Comparison of ENCODE assay signal across 18 mouse cellular contexts in the genomic region with DNA sequence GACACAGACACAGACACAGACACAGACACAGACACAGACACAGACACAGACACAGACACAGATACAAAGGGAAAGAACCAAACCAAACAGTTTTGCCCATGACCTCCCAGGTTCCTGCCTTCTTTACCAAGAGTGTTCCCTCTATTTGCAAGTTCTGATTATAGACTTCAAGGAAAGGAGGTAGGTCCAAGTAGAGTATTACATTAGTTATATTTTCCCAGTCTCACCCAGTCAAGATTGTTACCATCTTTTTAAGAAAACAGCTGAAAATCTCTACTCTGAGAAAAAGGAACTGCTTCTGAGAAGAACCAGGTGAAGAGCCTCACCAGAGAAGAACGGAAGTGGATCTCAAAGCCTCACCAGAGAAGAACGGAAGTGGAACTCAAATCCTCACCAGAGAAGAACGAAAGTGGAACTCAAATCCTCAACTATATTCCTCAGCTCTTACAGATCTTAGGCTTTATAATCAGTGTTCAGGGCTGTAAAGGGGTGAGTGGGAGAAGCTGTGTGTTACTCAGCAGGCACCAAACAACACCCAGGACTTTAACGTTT.
A peak's percentile ranks its signal among the peaks of the same experiment; 100 is the strongest.
DNase-seq lines count a peak whose midpoint lies in the region; ATAC-seq lines count a peak whose summit lies in the region.
"Had no signal": no experiment of that assay in that cellular context is flagged by ENCODE, and none has a peak within 500 bp of the region (broad histone marks: within the 10 kb centered on the region; RNA-seq: fewer than 3 reads in every experiment).

No protein-coding gene starts in this region.

- H3K36me3 ChIP-seq in kidney, embryonic 14.5 days (ENCODE audit: control insufficient read depth, insufficient read depth, low read length): no peaks in the 10 kb centered on the region
- no peaks in the 10 kb centered on the region for H3K36me3 ChIP-seq in midbrain, embryonic 15.5 days (replicated peaks)
- H3K36me3 ChIP-seq: embryonic facial prominence, embryonic 12.5 days; heart, embryonic 15.5 days; neural tube, embryonic 15.5 days had no signal

- no peaks in the 10 kb centered on the region for H3K9me3 ChIP-seq in kidney, embryonic 14.5 days (ENCODE audit: control insufficient read depth, low read length)
- no peaks in the 10 kb centered on the region for H3K9me3 ChIP-seq in midbrain, embryonic 15.5 days
- H3K9me3 ChIP-seq: embryonic facial prominence, embryonic 12.5 days; heart, embryonic 15.5 days; neural tube, embryonic 15.5 days had no signal

- WGBS in kidney, embryonic 14.5 days: 88% methylated on average over 4 of the region's 4 CpGs
- WGBS in midbrain, embryonic 15.5 days: 93% methylated on average over 4 of the region's 4 CpGs

- DNase-seq in lung, postnatal 25 days (ENCODE audit: low spot score): peak; percentile 4
- DNase-seq in lung, postnatal 4 days: no peak
- peak; percentile 8 for DNase-seq in skeletal muscle tissue, adult 2 months (ENCODE audit: low read depth, low spot score)
- DNase-seq in frontal cortex, postnatal 10 days (ENCODE audit: low spot score in 2 of 2): no peak
- DNase-seq: adrenal gland, postnatal 25 days; cerebellum, postnatal 36 days; kidney, postnatal 14 days; lung, adult 18-20 months; retina, postnatal 1 day; spleen, adult 18-20 months had no signal

- no peak overlapping the region for H3K4me3 ChIP-seq in kidney, embryonic 14.5 days (ENCODE audit: low read length)
- H3K4me3 ChIP-seq in midbrain, embryonic 15.5 days: no peak overlapping the region
- H3K4me3 ChIP-seq: embryonic facial prominence, embryonic 12.5 days; heart, embryonic 15.5 days; neural tube, embryonic 15.5 days had no signal

- H3K27ac ChIP-seq in kidney, embryonic 14.5 days (ENCODE audit: low read depth, low read length): no peak overlapping the region
- H3K27ac ChIP-seq in midbrain, embryonic 15.5 days: no peak overlapping the region
- H3K27ac ChIP-seq: embryonic facial prominence, embryonic 12.5 days; heart, embryonic 15.5 days; neural tube, embryonic 15.5 days had no signal

- no peaks in the 10 kb centered on the region for H3K27me3 ChIP-seq in kidney, embryonic 14.5 days (ENCODE audit: control insufficient read depth, insufficient read depth, low read length)
- no peaks in the 10 kb centered on the region for H3K27me3 ChIP-seq in midbrain, embryonic 15.5 days (replicated peaks)
- H3K27me3 ChIP-seq: embryonic facial prominence, embryonic 12.5 days; heart, embryonic 15.5 days; neural tube, embryonic 15.5 days had no signal

- ATAC-seq in CD4-positive, CD25-positive, alpha-beta regulatory T cell, adult 4 months: peak; percentile 96
- peak; percentile 60 to 81; a peak in 3 of 4 replicates for ATAC-seq in hematopoietic stem cell, adult 5-6 weeks (replicated peaks in 1 of 2; ENCODE audit: insufficient read depth in 1 of 2, low FRiP score in 2 of 2, low TSS enrichment in 1 of 2, low read depth in 1 of 2, poor library complexity in 2 of 2, severe bottlenecking in 2 of 2)
- ATAC-seq in kidney, embryonic 14.5 days (ENCODE audit: low FRiP score, low TSS enrichment): no peak
- ATAC-seq in midbrain, embryonic 15.5 days (replicated peaks): no peak
- ATAC-seq: intestine, embryonic 16.5 days had no signal

- no peak overlapping the region for H3K4me2 ChIP-seq in kidney, embryonic 14.5 days (replicated peaks; ENCODE audit: low read depth, low read length)
- H3K4me2 ChIP-seq in midbrain, embryonic 15.5 days: no peak overlapping the region
- H3K4me2 ChIP-seq: embryonic facial prominence, embryonic 12.5 days; heart, embryonic 15.5 days; neural tube, embryonic 15.5 days had no signal

- no peaks in the 10 kb centered on the region for H3K4me1 ChIP-seq in kidney, embryonic 14.5 days (ENCODE audit: control insufficient read depth, insufficient read depth, low read length)
- H3K4me1 ChIP-seq in midbrain, embryonic 15.5 days: no peaks in the 10 kb centered on the region
- H3K4me1 ChIP-seq: embryonic facial prominence, embryonic 12.5 days; heart, embryonic 15.5 days; neural tube, embryonic 15.5 days had no signal

- H3K9ac ChIP-seq in kidney, embryonic 14.5 days (ENCODE audit: low read depth, low read length): no peak overlapping the region
- H3K9ac ChIP-seq in midbrain, embryonic 15.5 days: no peak overlapping the region
- H3K9ac ChIP-seq: embryonic facial prominence, embryonic 12.5 days; heart, embryonic 15.5 days; neural tube, embryonic 15.5 days had no signal

Comparison
In these comparisons a context has a peak if more than half of its experiments do, and no peak if none do; other contexts are left out.
1. DNase-seq: peak in lung, postnatal 25 days (single experiment) and skeletal muscle tissue, adult 2 months (single experiment); none in lung, postnatal 4 days (0 of 2) and frontal cortex, postnatal 10 days (0 of 2).
2. ATAC-seq: peak in CD4-positive, CD25-positive, alpha-beta regulatory T cell, adult 4 months (single experiment) and hematopoietic stem cell, adult 5-6 weeks (2 of 2); none in kidney, embryonic 14.5 days (single experiment) and midbrain, embryonic 15.5 days (single experiment).